Mouse (Mus musculus): Measurements from ENCODE around the gene Cdr2. TPM values are rescaled to one million over a fixed set of nuclear protein-coding genes. Genes with fewer than 3 reads are reported as not detected.
"Not testable (repeated sequence)": the region's sequence is repeated elsewhere in the genome, so short reads cannot be mapped to it uniquely, and the experiment has no call there.

Cdr2 gene
- polyA plus RNA-seq, 1 experiment: 10.9 TPM

DNA sequence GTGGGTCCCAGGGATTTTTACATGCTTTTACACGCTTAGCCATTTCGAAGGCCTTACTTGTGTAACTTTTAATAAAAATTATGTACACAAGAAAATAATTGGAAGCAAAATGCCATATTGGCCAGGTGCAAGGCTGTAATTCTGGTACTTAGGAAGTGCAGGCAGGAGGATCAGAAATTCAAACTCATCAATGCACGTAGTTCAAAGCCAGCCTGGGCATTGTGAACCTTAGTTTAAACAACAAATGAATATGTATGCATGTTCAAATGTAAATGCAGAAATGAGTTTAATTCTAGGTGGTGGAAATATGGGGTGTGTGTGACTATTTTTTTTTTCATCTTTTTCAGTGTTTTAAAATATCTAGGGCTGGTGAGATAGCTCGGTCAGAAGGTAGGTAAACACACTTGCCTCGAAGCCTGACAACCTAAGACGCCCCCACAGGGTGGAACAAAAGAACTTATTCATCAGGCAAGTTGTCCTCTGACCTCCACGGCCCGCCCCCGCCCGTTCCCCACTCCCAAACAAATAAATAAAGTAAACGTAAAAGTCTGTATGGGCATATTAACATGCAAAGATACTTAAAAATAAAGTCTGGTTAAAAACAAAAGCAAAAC, 65.7 kb downstream of the Cdr2 start:
- no peak for DNase-seq (ENCODE audit: extremely low spot score in 1 of 2, low spot score in 1 of 2)

DNA sequence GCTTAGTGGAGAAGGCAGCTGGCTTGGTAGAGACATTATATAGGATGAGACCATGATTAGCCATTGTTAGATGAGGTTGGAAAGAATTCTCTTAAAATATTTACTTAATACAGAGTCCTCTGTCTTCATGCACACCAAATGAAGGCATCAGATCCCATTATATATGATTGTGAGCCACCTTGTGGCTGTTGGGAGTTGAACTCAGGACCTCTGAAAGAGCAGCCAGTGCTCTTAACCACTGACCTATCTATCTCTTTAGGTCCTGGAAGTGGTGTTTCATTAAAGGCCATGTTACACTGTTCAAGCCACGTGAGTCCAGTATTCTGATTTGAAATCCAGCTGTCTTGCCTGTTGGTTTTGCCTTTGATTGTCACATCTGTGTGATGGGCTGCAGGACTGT, 68.8 kb downstream of the Cdr2 start:
- DNase-seq (ENCODE audit: extremely low spot score in 1 of 2, low spot score in 1 of 2): no peak

DNA sequence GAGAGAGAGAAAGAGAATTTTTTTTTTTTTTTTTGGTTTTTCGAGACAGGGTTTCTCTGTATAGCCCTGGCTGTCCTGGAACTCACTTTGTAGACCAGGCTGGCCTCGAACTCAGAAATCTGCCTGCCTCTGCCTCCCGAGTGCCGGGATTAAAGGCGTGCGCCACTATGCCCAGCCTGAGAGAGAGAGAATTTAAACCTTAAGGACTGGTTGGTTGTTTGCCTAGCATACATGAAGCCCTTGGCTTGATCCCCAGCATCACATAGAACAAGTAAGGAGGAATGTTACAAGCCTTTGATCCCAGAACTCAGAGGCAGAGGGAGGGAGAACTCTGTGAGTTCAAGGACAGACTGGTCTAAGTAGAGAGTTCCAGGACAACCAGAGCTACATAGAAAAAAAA, 70.8 kb downstream of the Cdr2 start:
- not testable (repeated sequence) for DNase-seq (ENCODE audit: extremely low spot score in 1 of 2, low spot score in 1 of 2)

DNA sequence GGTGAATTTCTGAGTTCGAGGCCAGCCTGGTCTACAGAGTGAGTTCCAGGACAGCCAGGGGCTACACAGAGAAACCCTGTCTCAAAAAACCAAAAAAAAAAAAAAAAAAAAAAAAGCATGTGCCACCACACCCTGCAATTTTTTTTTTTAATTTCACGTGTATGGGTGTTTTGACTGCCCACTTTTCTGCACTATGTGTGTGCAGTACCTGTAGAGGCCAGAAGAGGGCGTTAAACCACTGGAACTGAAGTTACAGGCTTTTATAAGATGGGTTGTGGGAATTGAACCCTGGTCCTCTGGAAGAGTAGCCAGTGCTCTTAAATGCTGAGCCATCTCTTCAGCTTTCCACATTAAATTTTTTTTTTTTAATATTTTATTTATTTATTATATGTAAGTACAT, 71.9 kb downstream of the Cdr2 start:
- DNase-seq (ENCODE audit: extremely low spot score in 1 of 2, low spot score in 1 of 2): not testable (repeated sequence)

Other genes starting within 250 kb of the Cdr2 start
- 9.5 and 11.2 TPM in 2 replicates for gene Vwa3a, start 243.0 kb downstream of the Cdr2 start, polyA plus RNA-seq (2012; rRNA removed)
- not detected in 2 replicates for gene Gm5737, start 169.9 kb downstream of the Cdr2 start, polyA plus RNA-seq (2012; rRNA removed)
- 30.5 and 35.3 TPM in 2 replicates for gene Eef2k, start 139.5 kb downstream of the Cdr2 start, polyA plus RNA-seq (2012; rRNA removed)
- 28.2 and 30.9 TPM in 2 replicates for gene Polr3e, start 64.6 kb downstream of the Cdr2 start, polyA plus RNA-seq (2012; rRNA removed)
- gene Mfsd13b, start 197 bp upstream of the Cdr2 start, polyA plus RNA-seq (2012; rRNA removed): 0.44 and 0.52 TPM in 2 replicates
- 58.0 and 60.3 TPM in 2 replicates for gene Mettl9, start 52.1 kb upstream of the Cdr2 start, polyA plus RNA-seq (2012; rRNA removed)
- 0.34 and 0.72 TPM in 2 replicates for gene Igsf6, start 92.3 kb upstream of the Cdr2 start, polyA plus RNA-seq (2012; rRNA removed)
- gene Otoa, start 99.3 kb upstream of the Cdr2 start, polyA plus RNA-seq (2012; rRNA removed): 0.18 and 1.2 TPM in 2 replicates